Mouse (Mus musculus) frontal cortex, postnatal 10 days (tissue): Measurements from ENCODE around the gene Snx29.
"Not testable (repeated sequence)": the region's sequence is repeated elsewhere in the genome, so short reads cannot be mapped to it uniquely, and the experiment has no call there.

Experiments used
- DNase-seq, 2 experiments: peaks; one replicate each; pipeline ENCODE4 v3.0.0; 2022; ENCODE audit warnings: low spot score in 2 of 2, mixed read lengths in 1 of 2

Gene Snx29

DNA sequence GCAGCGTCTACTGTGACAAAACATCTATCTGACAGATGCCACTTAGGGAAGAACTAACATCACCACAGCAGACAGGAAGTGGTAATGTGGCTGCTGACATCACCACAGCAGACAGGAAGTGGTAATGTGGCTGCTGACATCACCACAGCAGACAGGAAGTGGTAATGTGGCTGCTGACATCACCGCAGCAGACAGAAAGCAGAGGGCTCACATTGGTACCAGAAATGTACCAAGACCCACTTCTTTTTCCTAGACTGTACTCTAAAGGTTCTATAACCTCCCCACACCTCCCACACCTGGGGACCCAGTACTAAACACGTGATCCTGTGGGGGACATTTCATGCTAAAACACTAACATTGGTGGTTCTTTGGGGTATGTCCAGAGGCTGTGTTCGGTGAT lies 126.0 kb downstream of the Snx29 start:
- not testable (repeated sequence) for DNase-seq

GRCm38 (mm10) chr16:11449344-11449743 lies 126.6 kb downstream of the Snx29 start:
- DNase-seq = no peak

- no peak for DNase-seq
These were observed 127.9 kb downstream of the Snx29 start for GRCm38 (mm10) chr16:11450626-11451025.

GRCm38 (mm10) chr16:11454871-11455270 lies 132.2 kb downstream of the Snx29 start:
- no peak for DNase-seq

DNA sequence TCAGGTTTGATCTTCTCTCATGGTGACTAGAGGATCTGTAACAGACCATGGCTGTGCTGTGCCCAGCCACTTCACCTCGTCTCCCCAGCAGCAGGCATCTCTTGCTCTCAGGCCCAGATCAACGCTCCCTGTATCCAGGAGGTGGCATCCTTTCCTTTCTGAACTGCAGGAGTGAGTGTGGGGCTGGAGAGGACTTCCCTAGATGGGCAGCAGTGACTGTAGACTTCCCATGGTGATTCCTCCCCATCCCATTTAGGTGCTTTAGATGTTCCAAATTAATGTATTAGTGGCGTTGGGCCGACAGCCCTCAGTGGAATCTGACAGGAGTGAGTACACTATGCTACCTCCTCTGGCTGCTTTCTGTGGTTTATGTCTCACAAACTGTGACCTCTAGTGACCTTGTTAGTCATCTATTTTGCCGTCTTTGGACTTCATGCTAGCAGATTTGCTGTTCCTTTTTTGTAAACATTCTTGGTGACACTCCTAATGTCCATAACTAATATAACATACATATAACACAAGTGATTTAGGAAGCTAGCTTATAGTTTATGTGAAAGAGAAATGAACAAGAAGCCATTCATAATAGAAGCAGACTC lies 132.9 kb downstream of the Snx29 start:
- DNase-seq = no peak

DNA sequence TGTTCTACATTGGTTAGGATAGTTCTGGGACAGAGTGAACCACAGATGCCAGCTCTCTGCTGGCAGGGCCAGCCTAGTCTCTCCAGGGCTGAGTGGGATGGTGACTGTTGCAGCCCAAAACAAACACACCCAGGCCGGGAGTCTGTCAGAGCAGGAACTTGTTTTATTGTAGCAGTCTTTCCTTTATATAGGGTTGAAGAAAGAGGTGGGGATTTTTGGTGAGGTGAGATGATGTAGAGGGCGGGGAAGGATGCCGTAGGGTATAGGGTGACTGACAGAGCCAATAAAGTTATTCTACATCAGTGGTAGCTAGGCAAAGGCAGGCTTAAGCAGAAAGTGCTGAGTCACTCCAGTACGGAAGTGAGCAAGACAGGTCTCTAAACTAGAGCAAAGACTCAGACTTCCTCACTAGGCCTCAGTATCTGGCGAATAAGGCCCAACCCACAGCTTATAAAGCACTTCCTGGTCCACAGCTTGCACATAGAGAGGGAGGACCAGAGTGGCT lies 133.5 kb downstream of the Snx29 start:
- no peak for DNase-seq

DNA sequence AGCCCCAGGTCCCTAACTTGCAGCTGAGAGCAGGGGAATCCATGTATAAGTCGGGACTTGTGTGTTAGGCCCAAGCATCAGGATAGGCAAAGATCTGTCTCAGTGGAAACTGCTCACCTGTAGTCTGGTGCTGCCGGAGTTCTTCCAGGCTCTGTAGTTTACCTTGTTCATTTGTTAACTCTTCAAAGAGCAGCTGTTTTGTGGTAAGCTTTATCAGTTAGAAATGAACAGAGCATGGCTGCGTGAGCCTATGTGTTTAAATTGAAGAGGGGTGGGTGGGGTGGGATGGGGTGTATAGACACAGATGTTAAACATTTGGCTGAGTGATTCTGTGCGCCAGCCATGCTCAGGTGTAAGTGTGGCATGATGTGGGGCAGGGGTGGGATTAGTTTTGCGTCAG lies 134.4 kb downstream of the Snx29 start:
- no peak for DNase-seq

DNA sequence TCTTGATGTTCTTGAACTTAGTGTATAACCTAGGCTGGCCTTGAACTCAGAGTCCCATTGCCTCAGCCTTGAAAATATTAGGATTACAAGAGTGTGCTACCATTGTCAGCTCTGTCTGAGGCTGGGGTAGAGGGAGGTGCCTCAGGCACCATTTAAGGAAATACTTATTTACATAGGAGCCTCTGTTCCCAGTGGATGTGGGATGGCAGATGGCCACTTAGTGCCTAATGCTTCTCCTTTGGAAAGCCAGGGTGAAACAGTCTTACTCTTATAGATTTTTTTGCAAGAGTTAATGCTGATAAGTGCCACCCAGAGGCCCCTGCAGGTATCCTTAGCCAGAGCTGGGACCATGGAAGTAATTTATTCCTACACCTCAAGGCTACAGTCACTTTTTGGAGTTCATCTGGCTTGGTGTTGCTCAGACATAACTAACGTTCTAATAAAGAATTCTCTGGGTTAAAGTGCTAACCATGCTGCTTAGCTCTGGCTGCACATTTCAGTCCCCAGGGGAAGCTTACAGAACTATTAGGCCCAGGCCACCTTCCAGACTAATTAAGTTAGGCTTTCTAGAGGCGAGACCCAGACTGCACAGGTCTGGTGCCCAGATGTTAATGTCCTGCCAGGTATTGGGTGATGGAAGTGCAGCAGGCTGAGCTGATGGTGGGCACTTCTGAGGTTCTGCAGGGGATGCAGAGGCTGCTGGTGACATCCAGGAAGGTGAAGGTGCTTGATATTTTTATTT lies 135.1 kb downstream of the Snx29 start:
- no peak for DNase-seq

DNA sequence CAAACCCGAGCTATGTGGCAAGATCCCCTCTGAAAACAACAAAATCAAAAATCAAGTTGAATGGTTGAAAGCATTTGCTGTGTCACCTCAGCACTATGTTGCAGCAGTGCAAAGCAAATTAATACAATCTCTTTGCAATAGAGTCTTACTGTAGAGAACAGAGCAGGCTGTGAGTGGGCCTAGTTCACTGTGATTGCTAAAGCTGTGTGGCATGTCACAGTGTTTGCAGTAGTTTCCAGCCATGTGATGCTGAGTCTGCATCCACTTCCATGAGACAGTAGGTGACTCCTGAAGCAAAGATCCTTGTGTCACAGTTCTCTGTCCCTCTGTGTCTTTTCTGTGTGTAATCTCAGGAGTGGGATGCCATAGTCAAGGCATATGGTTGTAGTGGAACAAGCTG lies 137.5 kb downstream of the Snx29 start:
- DNase-seq = no peak

DNA sequence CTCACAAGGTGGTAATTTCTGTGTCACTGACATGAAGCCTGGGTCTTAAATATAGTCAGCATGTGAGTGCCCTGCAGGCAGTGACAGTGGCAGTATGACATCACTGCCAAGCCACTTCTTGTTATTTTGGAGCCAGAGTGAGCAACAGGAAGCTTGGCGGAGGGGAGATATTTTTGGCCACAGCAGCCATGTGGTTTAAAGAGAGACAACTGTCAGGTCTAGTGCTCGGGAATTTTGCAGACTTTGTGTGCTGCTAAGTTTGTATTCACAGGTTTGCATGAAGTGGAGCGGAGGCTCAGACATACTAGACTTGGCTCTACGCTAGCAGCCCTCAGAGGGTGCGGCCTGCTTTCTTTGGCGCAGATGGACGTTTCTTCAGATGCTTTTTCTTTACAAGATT lies 138.9 kb downstream of the Snx29 start:
- DNase-seq = peak; percentile 48 to 65

- peak; percentile 52 to 77 for DNase-seq
These were observed 145.9 kb downstream of the Snx29 start for GRCm38 (mm10) chr16:11468533-11469179.

DNA sequence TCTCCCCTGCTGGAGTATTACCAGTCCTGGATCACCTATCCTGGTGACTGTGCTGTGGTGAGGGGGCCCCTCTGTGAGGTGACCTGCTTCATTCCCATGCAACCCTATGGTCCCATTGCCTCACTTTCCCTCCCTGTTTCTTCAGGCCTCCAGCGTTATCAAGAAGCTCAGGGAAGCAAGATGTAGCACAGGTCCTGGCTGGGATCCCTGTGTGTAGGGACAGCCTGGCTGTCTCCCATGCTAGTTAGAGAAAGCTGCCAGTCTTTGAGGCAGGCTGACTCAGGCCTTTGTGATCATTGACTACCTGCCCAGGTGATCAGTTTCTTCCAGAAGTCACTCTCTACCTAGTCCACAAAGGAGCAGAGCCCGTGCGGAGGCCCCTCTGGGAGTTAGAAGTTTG lies 146.8 kb downstream of the Snx29 start:
- DNase-seq = no peak

GRCm38 (mm10) chr16:11471246-11471645 lies 148.5 kb downstream of the Snx29 start:
- no peak for DNase-seq

- DNase-seq = no peak
These were observed 150.1 kb downstream of the Snx29 start for GRCm38 (mm10) chr16:11472852-11473251.

- DNase-seq = no peak
These were observed 150.8 kb downstream of the Snx29 start for GRCm38 (mm10) chr16:11473474-11473873.

DNA sequence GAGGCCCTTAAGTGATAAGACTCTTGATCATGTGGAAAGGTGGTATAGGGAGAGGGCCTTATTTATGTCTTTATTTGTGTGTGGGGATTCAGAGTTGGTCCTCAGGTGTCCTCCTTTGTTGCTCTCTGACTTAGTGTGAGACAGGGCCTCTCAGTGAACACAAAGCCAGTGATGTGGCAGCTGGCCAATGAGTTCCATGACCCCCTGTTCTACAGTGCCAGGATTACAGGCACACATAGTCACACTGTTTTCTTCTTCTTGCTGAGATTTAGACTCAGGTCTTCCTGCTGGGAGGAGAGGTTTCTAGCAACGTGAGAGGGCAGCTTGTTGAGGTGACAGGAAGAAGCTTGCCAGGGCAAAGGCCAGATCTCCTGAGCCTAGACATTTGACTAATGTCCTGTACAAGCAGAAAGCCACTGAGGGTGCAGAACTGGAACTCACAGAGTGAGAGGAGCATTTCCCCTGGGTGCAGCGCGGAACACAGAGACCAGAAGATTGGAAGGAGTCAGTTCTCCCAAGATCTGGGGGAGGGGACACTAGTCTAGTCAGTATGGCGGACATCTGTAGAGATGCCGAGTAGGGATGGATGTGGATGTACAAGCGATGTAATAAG lies 151.3 kb downstream of the Snx29 start:
- DNase-seq = no peak

GRCm38 (mm10) chr16:11475137-11475943 lies 152.6 kb downstream of the Snx29 start:
- no peak for DNase-seq

- no peak for DNase-seq
These were observed 153.6 kb downstream of the Snx29 start for GRCm38 (mm10) chr16:11476314-11476713.

- no peak for DNase-seq
These were observed 154.3 kb downstream of the Snx29 start for GRCm38 (mm10) chr16:11476968-11477367.

DNA sequence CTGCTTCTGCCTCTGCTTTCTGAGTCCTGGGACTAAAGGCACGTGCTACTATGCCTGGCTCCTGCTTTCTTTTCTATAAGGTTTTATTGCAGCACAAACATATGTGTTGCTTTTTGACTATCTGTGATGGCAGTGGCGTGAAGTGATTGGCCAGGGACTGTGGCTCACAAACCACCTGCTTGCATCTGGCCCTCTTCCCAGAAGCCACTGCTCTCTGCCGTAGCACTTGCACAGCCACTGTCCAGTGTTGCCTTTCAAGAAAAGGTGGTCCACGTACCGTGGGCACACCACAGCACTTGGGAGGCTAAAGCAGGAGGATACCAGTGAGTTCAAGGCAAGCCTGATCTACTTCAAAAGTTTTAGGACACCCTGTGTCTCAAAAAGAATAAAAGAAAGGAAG lies 154.9 kb downstream of the Snx29 start:
- no peak for DNase-seq

DNA sequence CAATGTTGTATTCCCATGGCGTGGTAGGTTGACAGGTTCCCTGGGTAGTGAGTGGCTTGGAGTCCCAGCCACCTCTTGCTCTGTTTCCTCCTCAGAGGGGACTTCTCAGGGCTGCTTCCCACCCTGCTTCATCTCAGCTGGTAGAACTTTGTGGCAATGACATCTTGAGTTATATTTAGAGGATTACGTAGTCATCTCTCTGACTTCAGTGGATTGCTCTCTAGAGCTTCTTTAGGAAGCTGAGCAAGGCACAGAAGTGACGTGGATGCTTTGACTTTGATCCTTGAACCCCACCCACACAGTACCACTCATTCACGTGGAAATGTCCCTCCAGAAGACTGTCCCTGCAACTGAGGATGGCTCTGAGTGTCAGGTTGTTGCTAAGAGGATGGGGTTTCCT lies 156.9 kb downstream of the Snx29 start:
- no peak for DNase-seq

DNA sequence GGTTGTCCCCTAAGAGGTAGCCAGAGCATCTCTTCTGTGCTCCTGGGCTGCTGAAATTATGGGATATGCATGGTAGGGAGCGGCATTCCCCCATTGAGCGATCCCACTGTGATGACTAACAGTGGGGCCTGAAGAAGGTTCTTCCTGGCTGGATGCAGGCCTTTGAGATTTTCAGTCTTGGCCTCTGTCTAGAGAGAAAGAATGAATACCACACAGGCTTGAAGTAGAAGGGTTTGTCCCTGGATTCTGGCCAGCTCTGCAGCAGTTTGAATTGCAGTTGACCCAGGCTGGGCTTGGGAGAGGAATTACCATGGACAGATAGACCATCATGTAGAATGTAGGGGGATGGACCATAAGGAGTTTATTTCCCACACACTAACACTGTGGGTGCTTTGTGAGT lies 159.5 kb downstream of the Snx29 start:
- DNase-seq = no peak
